Mouse (Mus musculus): ENCODE measurements around the gene Btbd9.

DNA sequence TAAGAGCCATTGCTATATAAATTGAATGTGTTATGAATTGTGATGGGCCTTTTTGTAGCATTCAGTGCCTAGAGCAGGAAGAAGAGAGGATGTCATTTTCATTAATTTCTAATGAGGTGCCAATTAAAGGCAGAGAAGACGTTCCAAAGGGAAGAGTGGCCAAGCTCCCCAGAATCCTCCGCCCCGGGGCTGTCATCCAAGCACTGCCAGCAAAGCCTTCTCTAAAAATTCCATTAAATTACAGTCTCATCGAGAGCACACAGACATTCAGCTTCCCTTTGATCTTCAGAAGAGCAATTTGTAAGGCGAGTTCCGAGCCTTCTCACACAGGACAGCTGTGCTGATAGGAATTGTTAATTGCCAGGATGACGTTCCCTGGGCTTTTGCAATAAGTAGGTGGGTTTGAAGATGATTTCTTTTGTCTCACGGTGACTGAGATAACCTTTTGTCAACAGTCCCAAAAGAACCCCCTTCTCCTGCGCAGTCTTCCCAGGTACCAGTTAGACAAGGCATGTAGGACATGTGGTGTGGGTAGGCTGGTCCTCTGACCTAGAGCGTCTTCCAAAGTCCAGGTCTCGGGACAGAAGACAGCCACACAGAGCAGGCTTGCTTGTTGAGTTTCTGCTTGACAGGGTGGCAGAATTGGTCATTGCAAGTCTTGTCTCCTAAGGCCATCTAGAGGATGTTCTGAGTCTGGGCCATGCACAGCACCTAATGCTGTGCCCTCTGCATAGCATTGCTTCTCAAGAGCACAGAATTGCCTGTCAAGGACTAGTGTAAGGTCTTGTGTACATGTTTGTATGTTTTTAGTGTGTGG lies 381.5 kb downstream of the Btbd9 start:
- TF ChIP-seq CTCF (IDR thresholded peaks at IDR 0.05; ENCODE audit: extremely low read depth, insufficient read length, insufficient replicate concordance, low read depth, low read length) (no peak), POLR2A (IDR thresholded peaks at IDR 0.05; ENCODE audit: low read depth, low read length) (no peak)

Data from small intestine, adult 2 months (tissue).